In genomic region chr7:125969076-125969475, GRCm38 (mm10) we compare ENCODE assay signal across 13 mouse cellular contexts.
"Had no signal": no experiment of that assay in that cellular context is flagged by ENCODE, and none has a peak within 500 bp of the region (broad histone marks: within the 10 kb centered on the region; RNA-seq: fewer than 3 reads in every experiment).

No protein-coding gene starts in this region.

- H3K36me3 ChIP-seq: limb, embryonic 15.5 days; liver, embryonic 13.5 days; neural tube, embryonic 12.5 days had no signal

- H3K27ac ChIP-seq: layer of hippocampus, adult 2 months; left cerebral cortex, adult 2 months; limb, embryonic 15.5 days; liver, embryonic 13.5 days; neural tube, embryonic 12.5 days had no signal

- H3K4me1 ChIP-seq: liver, embryonic 13.5 days had no signal

- H3K9ac ChIP-seq: limb, embryonic 15.5 days; liver, embryonic 13.5 days; neural tube, embryonic 12.5 days had no signal

- DNase-seq: kidney, adult 18-20 months; kidney, postnatal 10 days; kidney, postnatal 4 days; liver, embryonic 13.5 days; lung, adult 18-20 months; midbrain, embryonic 14.5 days; spleen, adult 18-20 months; thymus, adult 18-20 months; thymus, postnatal 14 days had no signal

- H3K4me2 ChIP-seq: limb, embryonic 15.5 days; liver, embryonic 13.5 days; neural tube, embryonic 12.5 days had no signal

- H3K27me3 ChIP-seq: limb, embryonic 15.5 days; liver, embryonic 13.5 days; neural tube, embryonic 12.5 days had no signal

- H3K4me3 ChIP-seq: layer of hippocampus, adult 2 months; left cerebral cortex, adult 2 months; limb, embryonic 15.5 days; liver, embryonic 13.5 days; neural tube, embryonic 12.5 days had no signal

- H3K9me3 ChIP-seq: limb, embryonic 15.5 days; liver, embryonic 13.5 days; neural tube, embryonic 12.5 days had no signal
